Mouse (Mus musculus): ENCODE data around the gene Klrc2. TPM values are rescaled to one million over a fixed set of nuclear protein-coding genes. Genes with fewer than 3 reads are reported as not detected.
"Not testable (repeated sequence)": the region's sequence is repeated elsewhere in the genome, so short reads cannot be mapped to it uniquely, and the experiment has no call there.

Klrc2 gene
- total RNA-seq (2021) = not detected
- long read RNA-seq, experiment 1 = 0 reads
- long read RNA-seq, experiment 2 = 0 reads

DNA sequence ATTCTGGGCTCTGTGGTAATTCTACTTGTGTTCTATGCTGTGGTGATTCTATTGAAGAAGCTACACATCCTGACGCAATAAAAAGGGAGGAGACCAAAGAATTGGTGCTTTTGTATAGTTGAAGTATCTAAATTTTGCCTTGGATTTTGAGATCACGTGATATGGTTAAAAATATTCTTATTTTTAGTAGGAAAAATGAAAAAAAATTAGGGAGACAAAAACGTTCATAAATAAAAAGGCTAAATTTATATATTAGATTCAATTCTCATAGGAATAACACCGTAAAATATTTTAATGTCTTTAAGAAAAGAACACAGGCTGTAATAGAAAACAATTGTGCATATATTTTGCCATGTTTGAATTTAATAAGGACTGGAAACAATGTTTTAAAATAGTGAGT lies at the start of gene Klrc2:
Klrc2 (minus strand) TSS at position 101 of the 400 bp plus-strand sequence.
- H3K27ac ChIP-seq; H3K4me3 ChIP-seq; DNase-seq (ENCODE audit: low spot score in 2 of 2): not testable (repeated sequence)

DNA sequence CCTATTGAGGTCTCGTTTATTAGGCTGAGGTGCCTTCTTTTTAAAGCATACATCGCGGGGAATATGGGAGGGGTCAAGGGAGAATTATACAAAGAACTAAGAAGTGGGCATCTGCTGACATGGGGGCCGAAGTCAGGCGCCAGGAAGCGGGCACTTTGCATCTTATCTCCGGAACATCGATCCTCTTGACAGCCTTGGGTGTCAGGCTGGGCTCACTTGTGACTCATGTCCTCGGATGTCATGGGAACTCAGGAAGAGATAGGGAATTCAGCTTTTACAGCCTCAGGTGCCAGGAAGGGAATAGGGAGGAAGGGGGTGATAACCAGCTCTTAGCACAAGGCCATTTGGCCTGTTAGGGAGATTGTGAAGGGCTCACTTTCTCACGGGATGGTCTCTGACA lies 30.9 kb upstream of the Klrc2 start:
- not testable (repeated sequence) for H3K4me3 ChIP-seq; DNase-seq (ENCODE audit: low spot score in 2 of 2); H3K27ac ChIP-seq

DNA sequence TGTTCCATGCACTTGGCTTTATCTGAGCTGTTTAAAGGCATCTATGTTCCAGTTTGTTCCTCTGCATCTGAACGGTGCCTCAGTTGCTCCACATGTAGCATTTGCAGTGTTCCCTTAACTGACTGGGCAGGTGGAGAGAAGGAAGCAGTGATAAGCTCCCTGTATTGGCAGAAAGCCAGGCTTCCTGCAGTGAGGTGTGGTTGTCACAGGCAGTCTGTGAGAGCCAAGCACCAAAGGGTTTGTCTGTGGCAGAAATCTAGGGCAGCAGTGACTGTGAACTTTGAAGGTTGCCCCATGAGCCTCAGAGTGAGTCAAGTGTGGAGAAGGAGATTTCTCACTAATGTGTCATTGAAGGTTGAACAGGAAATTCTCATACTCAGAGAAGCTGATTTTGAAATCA lies 19.9 kb upstream of the Klrc2 start:
- no peak for DNase-seq (ENCODE audit: low spot score in 2 of 2)
- Histone ChIP-seq H3K27ac (no peak overlapping the region), H3K4me3 (no peak overlapping the region)
- no peak for TF ChIP-seq CTCF (conservative IDR thresholded peaks at IDR 0.05)

DNA sequence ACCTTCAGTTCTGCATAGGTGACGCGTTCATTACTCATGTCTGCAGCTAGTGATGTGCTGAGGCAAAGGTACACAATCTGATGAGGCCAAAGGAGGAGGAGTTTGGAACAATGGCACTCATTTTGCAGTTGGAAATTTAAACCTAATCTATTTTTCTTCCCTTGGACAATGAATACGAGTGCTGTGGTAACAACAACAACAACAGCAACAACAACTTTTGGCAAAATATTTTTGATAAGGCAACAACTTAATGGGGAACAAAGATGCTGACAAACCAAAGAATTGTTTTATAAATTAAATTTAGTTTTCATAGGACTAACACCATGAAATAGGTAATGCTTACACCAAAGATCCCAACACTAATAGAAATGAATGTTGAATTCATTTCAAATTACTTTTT lies 18.4 kb upstream of the Klrc2 start, which contains the start of gene Klrc1:
Klrc1 (minus strand) TSS at position 101 of the 400 bp plus-strand sequence.
- H3K27ac ChIP-seq = no peak within 1 kb of the TSS
- TF ChIP-seq CTCF (conservative IDR thresholded peaks at IDR 0.05) = no peak
- DNase-seq (ENCODE audit: low spot score in 2 of 2) = no peak
- H3K4me3 ChIP-seq = no peak within 1 kb of the TSS

DNA sequence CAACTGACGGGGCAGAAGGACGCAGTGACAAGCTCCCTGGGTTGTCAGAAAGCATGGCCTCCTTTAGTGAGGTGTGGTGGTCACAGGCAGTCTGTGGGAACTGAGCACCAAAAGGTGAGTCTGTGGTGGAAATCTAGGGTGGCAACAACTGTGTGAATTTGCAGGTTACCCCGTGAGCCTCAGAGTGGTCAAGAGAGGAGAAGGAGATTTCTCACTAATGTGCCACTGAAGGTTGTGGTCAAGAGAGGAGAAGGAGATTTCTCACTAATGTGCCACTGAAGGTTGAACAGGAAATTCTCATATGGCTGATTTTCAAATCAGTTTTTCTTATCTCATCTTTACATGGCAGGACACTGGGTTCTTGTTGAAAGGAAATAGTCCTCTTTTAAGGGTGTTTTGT lies 812 bp upstream of the Klrc2 start:
- DNase-seq (ENCODE audit: low spot score in 2 of 2); H3K27ac ChIP-seq; H3K4me3 ChIP-seq: not testable (repeated sequence)

DNA sequence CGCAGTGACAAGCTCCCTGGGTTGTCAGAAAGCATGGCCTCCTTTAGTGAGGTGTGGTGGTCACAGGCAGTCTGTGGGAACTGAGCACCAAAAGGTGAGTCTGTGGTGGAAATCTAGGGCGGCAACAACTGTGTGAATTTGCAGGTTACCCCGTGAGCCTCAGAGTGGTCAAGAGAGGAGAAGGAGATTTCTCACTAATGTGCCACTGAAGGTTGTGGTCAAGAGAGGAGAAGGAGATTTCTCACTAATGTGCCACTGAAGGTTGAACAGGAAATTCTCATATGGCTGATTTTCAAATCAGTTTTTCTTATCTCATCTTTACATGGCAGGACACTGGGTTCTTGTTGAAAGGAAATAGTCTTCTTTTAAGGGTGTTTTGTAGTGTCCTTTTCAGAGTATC lies 16.4 kb downstream of the Klrc2 start:
- not testable (repeated sequence) for H3K4me3 ChIP-seq; DNase-seq (ENCODE audit: low spot score in 2 of 2); H3K27ac ChIP-seq

DNA sequence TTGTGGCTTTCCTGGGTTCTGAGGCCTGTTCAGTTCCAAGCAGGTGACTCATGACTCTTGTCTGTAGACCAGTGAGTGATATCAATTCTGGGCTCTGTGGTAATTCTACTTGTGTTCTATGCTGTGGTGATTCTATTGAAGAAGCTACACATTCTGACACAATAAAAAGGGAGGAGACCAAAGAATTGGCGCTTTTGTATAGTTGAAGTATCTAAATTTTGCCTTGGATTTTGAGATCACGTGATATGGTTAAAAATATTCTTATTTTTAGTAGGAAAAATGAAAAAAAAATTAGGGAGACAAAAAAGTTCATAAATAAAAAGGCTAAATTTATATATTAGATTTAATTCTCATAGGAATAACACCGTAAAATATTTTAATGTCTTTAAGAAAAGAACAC lies 17.3 kb downstream of the Klrc2 start, which contains the start of gene Klrc3:
Klrc3 (minus strand) TSS at position 101 of the 400 bp plus-strand sequence.
- not testable (repeated sequence) for DNase-seq (ENCODE audit: low spot score in 2 of 2); H3K4me3 ChIP-seq; H3K27ac ChIP-seq

DNA sequence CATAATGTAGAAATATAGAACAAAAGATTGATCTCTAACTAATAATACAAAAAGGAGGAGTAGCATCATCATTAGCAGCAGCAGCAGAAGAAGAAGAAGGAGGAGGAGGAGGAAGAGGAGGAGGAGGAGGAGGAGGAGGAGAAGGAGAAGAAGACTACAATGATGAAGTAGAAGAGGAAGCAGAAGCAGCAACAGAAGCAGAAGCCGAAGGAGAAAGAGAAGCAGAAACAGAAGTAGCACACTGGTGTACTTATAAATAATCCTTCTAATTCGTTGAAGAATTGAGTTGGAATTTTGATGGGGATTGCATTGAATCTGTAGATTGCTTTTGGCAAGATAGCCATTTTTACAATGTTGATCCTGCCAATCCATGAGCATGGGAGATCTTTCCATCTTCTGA lies 29.4 kb downstream of the Klrc2 start:
- not testable (repeated sequence) for DNase-seq (ENCODE audit: low spot score in 2 of 2); H3K4me3 ChIP-seq; H3K27ac ChIP-seq

DNA sequence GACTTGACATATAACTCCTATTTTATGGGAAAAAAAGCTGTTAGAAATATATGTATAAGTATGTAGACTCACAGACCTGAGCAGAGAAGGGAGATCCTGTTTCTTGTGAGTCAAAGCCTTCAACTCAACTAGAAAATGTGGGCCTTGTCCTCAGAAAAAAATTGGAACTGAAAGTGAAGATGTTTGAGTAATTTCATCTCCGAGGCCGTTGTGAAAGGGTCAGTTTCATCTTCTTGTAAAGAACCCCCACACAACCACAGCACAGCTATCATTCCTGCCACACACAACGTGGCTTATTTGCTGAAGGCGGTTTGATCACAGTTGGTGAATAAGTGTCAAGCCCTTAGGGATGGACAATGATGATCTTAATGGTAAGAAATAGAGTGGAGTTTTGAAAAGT lies 36.8 kb downstream of the Klrc2 start, which contains the start of gene Klrk1:
Klrk1 (minus strand) TSS at position 130 of the 400 bp plus-strand sequence.
- no peak for DNase-seq (ENCODE audit: low spot score in 2 of 2)
- no peak within 1 kb of the TSS for H3K4me3 ChIP-seq
- H3K27ac ChIP-seq = no peak within 1 kb of the TSS
- TF ChIP-seq CTCF (conservative IDR thresholded peaks at IDR 0.05) = no peak

DNA sequence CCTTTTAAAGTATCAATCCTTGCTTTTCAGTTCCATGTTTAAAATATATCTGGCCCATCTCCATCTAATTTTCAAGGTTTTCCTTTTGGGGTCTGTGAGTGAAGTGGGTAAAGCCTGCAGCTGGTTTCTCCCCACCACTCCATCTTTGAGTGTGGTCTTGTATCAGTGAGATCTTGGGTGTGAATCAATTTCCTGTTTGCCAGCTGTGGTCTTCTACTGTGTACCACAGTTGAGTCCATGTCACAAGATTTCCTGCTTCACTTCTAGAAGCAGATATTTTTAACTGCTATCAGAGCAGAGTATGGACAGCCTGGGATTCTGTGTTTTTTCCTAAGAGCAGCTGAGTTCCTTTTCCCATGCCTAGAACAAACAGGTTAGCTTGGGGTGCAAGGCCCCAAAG lies 52.1 kb downstream of the Klrc2 start:
- no peak for TF ChIP-seq CTCF (conservative IDR thresholded peaks at IDR 0.05)
- Histone ChIP-seq H3K4me3 (no peak overlapping the region), H3K27ac (no peak overlapping the region)
- no peak for DNase-seq (ENCODE audit: low spot score in 2 of 2)

Small RNAs within 50 kb of the gene (microRNA-seq; reads per million reads assigned to microRNA genes)
- gene Mir680-1 = 0 reads per million in 2 experiments

Other genes with a start within 250 kb of the Klrc2 start
- gene Clec1a, start 208.7 kb downstream of the Klrc2 start, total RNA-seq (2021) = 1 to 10 TPM; 4.1 to 5.7 TPM
- not detected for gene Olr1, start 153.5 kb downstream of the Klrc2 start, total RNA-seq (2021)
- not detected for gene Tmem52b, start 148.1 kb downstream of the Klrc2 start, total RNA-seq (2021)
- 100 to 1,000 TPM; 675 to 689 TPM for gene Gabarapl1, start 127.5 kb downstream of the Klrc2 start, total RNA-seq (2021)
- not detected for gene Klre1, start 82.8 kb downstream of the Klrc2 start, total RNA-seq (2021)
- not detected for gene Klrd1, start 68.9 kb downstream of the Klrc2 start, total RNA-seq (2021)
- not detected for gene Klrk1, start 36.8 kb downstream of the Klrc2 start, total RNA-seq (2021)
- gene Klrc3, start 17.4 kb downstream of the Klrc2 start, total RNA-seq (2021) = not detected
- not detected for gene Klrc1, start 18.3 kb upstream of the Klrc2 start, total RNA-seq (2021)
- gene Klri1, start 56.4 kb upstream of the Klrc2 start, total RNA-seq (2021) = not detected
- not detected for gene Klri2, start 79.8 kb upstream of the Klrc2 start, total RNA-seq (2021)
- gene Gm156, start 123.6 kb upstream of the Klrc2 start, total RNA-seq (2021) = not detected
- gene Gm17631, start 202.0 kb upstream of the Klrc2 start, total RNA-seq (2021) = not detected
- gene Klra17, start 216.0 kb upstream of the Klrc2 start, total RNA-seq (2021) = not detected

Measured in layer of hippocampus, adult 2 months (tissue).